Mouse (Mus musculus) liver, adult 2 months (tissue): Measurements from ENCODE around the gene Begain.

Source experiments
- CTCF ChIP-seq: fragments of 200-500 bp; IDR thresholded peaks from 2 replicates; pipeline ENCODE4 v1.5.1; 2011; ENCODE audit warnings: low read depth, low read length, control low read depth
- POLR2A ChIP-seq: fragments of 200-500 bp; IDR thresholded peaks from 2 replicates; pipeline ENCODE4 v1.6.1; 2011; ENCODE audit warnings: low read length, control low read depth; ENCODE audit not compliant: insufficient read depth; ENCODE audit errors: extremely low read depth

DNA sequence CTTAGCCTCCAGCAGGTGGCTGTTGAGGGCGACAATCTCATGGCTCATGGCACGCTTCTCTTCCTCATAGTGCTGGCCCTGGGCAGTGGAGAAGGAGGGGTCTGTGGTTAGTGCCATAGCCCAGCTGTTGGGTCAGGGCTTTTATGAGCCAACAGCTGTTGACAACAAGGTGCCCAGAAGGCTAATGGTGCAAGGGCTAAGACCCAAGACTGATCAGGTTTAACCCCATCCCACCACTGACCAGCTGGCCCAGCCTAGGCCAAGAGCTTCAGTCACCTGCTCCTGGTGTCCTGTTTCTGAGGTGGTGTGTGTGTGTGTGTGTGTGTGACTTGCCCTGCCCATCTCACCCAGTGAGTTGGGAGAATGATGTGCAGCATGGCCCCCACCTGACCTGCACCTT lies 31.0 kb downstream of the Begain start:
- TF ChIP-seq POLR2A: no peak
- TF ChIP-seq CTCF: no peak
